Mouse (Mus musculus) CH12.LX (cell line): ENCODE measurements around the gene Ehd2. TPM values are rescaled to one million over a fixed set of nuclear protein-coding genes. Genes with fewer than 3 reads are reported as not detected.

ENCODE experiments used
- DNase-seq: peaks from one replicate; pipeline ENCODE4 v3.0.0-alpha.2; 2013; ENCODE audit errors: extremely low read depth
- H3K27ac ChIP-seq: 2 replicates; pipeline ENCODE4 v1.5.1; 2012; ENCODE audit warnings: low read depth, mild to moderate bottlenecking, control low read depth, moderate library complexity; ENCODE audit not compliant: insufficient read depth
- H3K27me3 ChIP-seq: replicated peaks from 2 replicates; pipeline ENCODE3; 2012; ENCODE audit warnings: inconsistent platforms
- H3K36me3 ChIP-seq, 2 experiments: replicated peaks in 1 of 2; 2 replicates each; pipeline versions ENCODE3 to v1.6.1; 2012; ENCODE audit warnings: inconsistent platforms in 1 of 2, low read length in 1 of 2, mild to moderate bottlenecking in 1 of 2, mixed read lengths in 1 of 2, moderate library complexity in 1 of 2; ENCODE audit not compliant: control insufficient read depth in 1 of 2, insufficient read depth in 1 of 2
- H3K4me1 ChIP-seq, 2 experiments: 2 replicates each; pipeline ENCODE4 v1.6.1; 2012; ENCODE audit warnings: inconsistent platforms in 1 of 2, moderate library complexity in 1 of 2; ENCODE audit not compliant: insufficient read depth in 2 of 2, control insufficient read depth in 1 of 2
- H3K4me2 ChIP-seq: 2 replicates; pipeline ENCODE4 v1.6.1; 2012; ENCODE audit warnings: low read depth, mild to moderate bottlenecking, control low read depth; ENCODE audit not compliant: poor library complexity, insufficient read depth, severe bottlenecking
- H3K4me3 ChIP-seq, 3 experiments: fragments of 150-350 bp in 1 of 3; sonication (generic) in 1 of 3; replicated peaks in 1 of 3; 2 replicates each; pipeline versions ENCODE3 to v1.5.1; 2011 to 2012; ENCODE audit warnings: low read depth in 2 of 3, low read length in 2 of 3, mild to moderate bottlenecking in 2 of 3, moderate library complexity in 2 of 3, control low read depth in 1 of 3, improper control_type of control experiment in 1 of 3, inconsistent platforms in 1 of 3, mixed read lengths in 1 of 3; ENCODE audit not compliant: poor library complexity in 1 of 3
- H3K79me2 ChIP-seq: replicated peaks from 2 replicates; pipeline ENCODE4 v1.6.1; 2012; ENCODE audit warnings: mild to moderate bottlenecking, moderate library complexity; ENCODE audit not compliant: control insufficient read depth, poor library complexity, insufficient read depth, severe bottlenecking; ENCODE audit errors: extremely low read depth
- H3K9ac ChIP-seq: 2 replicates; pipeline ENCODE4 v1.6.1; 2012; ENCODE audit warnings: low read depth, mild to moderate bottlenecking, control low read depth, moderate library complexity; ENCODE audit not compliant: insufficient read depth
- H3K9me3 ChIP-seq: replicated peaks from 2 replicates; pipeline ENCODE3; 2012; ENCODE audit warnings: low read length, inconsistent platforms, mixed read lengths
- BHLHE40 ChIP-seq: IDR thresholded peaks from 2 replicates; pipeline ENCODE4 v1.6.1; 2011; ENCODE audit warnings: mild to moderate bottlenecking, low read depth, low read length, improper control_type of control experiment
- CHD2 ChIP-seq: IDR thresholded peaks from 2 replicates; pipeline ENCODE4 v1.6.1; 2011; ENCODE audit warnings: low read length, improper control_type of control experiment
- E2F4 ChIP-seq: IDR thresholded peaks from 2 replicates; pipeline ENCODE4 v1.6.1; 2011; ENCODE audit warnings: low read depth, low read length, improper control_type of control experiment; ENCODE audit not compliant: insufficient replicate concordance
- EP300 ChIP-seq: IDR thresholded peaks from 2 replicates; pipeline ENCODE4 v1.6.1; 2011; ENCODE audit warnings: low read length, improper control_type of control experiment
- ETS1 ChIP-seq: conservative IDR thresholded peaks from 2 replicates; pipeline ENCODE4 v1.6.1; 2012; ENCODE audit warnings: low read depth, mild to moderate bottlenecking, inconsistent platforms, low read length, improper control_type of control experiment, moderate library complexity
- JUN ChIP-seq: IDR thresholded peaks from 2 replicates; pipeline ENCODE4 v1.6.1; 2011; ENCODE audit warnings: low read depth, mild to moderate bottlenecking, low read length, improper control_type of control experiment, moderate library complexity; ENCODE audit not compliant: insufficient read depth
- JUND ChIP-seq: conservative IDR thresholded peaks from 2 replicates; pipeline ENCODE4 v1.6.1; 2011; ENCODE audit warnings: low read depth, low read length, improper control_type of control experiment
- KAT2A ChIP-seq: IDR thresholded peaks from 2 replicates; pipeline ENCODE4 v1.6.1; 2012; ENCODE audit warnings: low read length, improper control_type of control experiment, inconsistent platforms; ENCODE audit not compliant: insufficient replicate concordance
- MAZ ChIP-seq: IDR thresholded peaks from 2 replicates; pipeline ENCODE4 v1.6.1; 2012; ENCODE audit warnings: low read depth, mild to moderate bottlenecking, inconsistent platforms, low read length, improper control_type of control experiment, moderate library complexity
- NRF1 ChIP-seq: IDR thresholded peaks from 2 replicates; pipeline ENCODE4 v1.6.1; 2014; ENCODE audit warnings: low read depth, mild to moderate bottlenecking, inconsistent platforms, low read length, improper control_type of control experiment, moderate library complexity
- RAD21 ChIP-seq: IDR thresholded peaks from 2 replicates; pipeline ENCODE4 v1.6.1; 2011; ENCODE audit warnings: low read depth, mild to moderate bottlenecking, low read length, improper control_type of control experiment, moderate library complexity
- RCOR1 ChIP-seq: conservative IDR thresholded peaks from 2 replicates; pipeline ENCODE4 v1.6.1; 2012; ENCODE audit warnings: low read depth, mild to moderate bottlenecking, inconsistent platforms, low read length, improper control_type of control experiment
- TCF12 ChIP-seq: IDR thresholded peaks from 2 replicates; pipeline ENCODE4 v1.6.1; 2014; ENCODE audit warnings: low read depth, mild to moderate bottlenecking, inconsistent platforms, low read length, improper control_type of control experiment
- ZC3H11A ChIP-seq: IDR thresholded peaks from 2 replicates; pipeline ENCODE4 v1.6.1; 2012; ENCODE audit warnings: low read depth, mild to moderate bottlenecking, inconsistent platforms, low read length, improper control_type of control experiment
- ZNF384 ChIP-seq: IDR thresholded peaks from 2 replicates; pipeline ENCODE4 v1.6.1; 2012; ENCODE audit warnings: low read depth, low read length, improper control_type of control experiment, inconsistent platforms
- dilution Hi-C: fragments of 300-500 bp; cut with MboI; formaldehyde crosslinking; loops from 2 replicates; pipeline ENCODE4 v1.14.3; 2020; ENCODE audit warnings: low sequenced_read_pairs; ENCODE audit not compliant: extremely low pct_unique_long_range_greater_than_20kb, extremely low pct_ligation_motif_present
- in situ Hi-C: fragments of 300-500 bp; cut with MboI; formaldehyde crosslinking; loops from 3 replicates; pipeline ENCODE4 v1.14.3; 2019; ENCODE audit warnings: low sequenced_read_pairs, low pct_ligation_motif_present, low pct_unique_long_range_greater_than_20kb, mixed read lengths
- polyA plus RNA-seq: library from polyadenylated mRNA; unstranded; fragments of >175 nt; gene quantifications from 2 replicates; pipeline ENCODE4 v1.2.1, GENCODE M21; 2012; ENCODE audit warnings: low read depth; ENCODE audit not compliant: insufficient read length
- total RNA-seq, 2 experiments: library from RNA; depleted of rRNA; stranded (reverse); fragments of 300-350 nt in 1 of 2; fragments of >200 nt in 1 of 2; gene quantifications; 2 replicates each; pipeline ENCODE4 v1.2.3; 2012 to 2014

Ehd2 gene
- total and polyA plus RNA-seq, 3 experiments: 1.2 to 7.0 (median 5.2) TPM

DNA sequence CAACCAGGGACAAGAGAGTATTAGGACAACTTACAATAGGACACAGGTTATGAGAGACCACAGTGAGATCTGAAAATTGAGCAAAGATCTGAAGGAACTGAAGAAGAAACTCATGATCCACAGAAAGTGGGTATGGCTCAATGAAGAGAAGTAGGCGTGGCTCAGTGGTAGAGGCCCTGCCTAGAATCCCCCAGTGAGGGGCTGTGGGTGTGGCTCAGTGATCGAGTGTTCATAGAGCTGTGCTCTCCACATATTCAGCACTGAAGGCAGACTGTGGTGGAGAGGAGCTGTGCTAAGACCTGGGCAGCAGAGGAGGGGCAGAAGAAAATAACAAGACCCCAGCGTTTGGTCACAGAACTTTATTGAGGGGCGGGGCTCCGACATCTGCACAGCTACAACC is 29.9 kb downstream of the Ehd2 start:
- no peak for TF ChIP-seq RCOR1
- no peak for TF ChIP-seq KAT2A
- no peak for TF ChIP-seq CHD2
- TF ChIP-seq ZNF384: no peak
- no peak for TF ChIP-seq RAD21
- TF ChIP-seq NRF1: no peak
- DNase-seq: no peak
- Histone ChIP-seq H3K4me1 (no peaks in the 10 kb centered on the region), H3K27ac (no peak overlapping the region), H3K27me3 (no peaks in the 10 kb centered on the region), H3K9me3 (no peaks in the 10 kb centered on the region), H3K9ac (no peak overlapping the region), H3K79me2 (no peaks in the 10 kb centered on the region), H3K36me3 (peaks cover 53 to 73% of the 10 kb centered on the region in 2 experiments), H3K4me3 (no peak overlapping the region), H3K4me2 (no peak overlapping the region)
- in situ Hi-C loops: loop anchor here (25.0 kb wide), 1 partner anchor 850 kb away; the partner anchor contains the start of gene Slc1a5
- dilution Hi-C loops: no loop called here

DNA sequence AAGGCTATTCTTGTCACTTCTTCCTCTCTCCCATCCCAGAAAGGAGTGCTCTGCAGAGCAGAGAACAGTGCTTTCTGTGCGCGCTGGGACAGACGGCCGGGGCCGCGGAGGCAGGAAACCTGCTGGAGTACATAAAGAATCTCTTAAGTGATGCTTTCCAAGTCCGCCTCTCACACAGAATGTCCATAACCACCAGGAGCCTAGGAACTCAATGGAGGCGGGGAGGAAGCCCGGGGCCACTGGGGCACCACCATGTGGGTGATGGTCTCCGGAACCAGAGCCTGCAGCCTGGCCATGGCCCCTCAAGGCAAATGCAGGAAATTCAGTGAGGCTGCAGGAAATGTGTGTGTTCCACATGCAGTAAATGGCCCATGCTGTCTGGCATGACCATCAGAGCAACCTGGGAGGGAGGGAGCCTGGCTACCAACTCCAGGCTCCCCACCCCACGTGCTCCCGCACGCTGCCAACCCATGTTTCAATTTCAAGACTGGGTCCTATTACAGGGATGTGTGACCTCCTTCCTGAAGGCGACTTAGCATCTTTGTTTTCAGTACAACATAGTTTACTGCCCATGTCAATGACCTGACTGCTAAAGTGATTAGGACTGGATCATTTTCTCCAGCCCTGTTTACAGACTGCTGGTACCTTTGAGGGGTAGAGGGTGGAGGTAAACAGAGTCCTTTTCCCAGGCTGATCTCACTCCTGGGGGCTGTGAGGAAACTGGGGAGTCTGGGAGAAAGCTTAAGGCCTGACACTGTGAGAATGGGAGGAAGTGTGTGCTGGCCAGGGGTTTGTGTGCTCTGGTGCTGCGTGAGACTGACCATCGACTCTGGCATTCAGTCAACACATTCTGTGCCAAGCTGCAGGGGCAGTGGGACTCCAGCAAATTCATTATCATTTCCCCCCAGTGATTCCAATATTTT is 33.7 kb downstream of the Ehd2 start:
- Histone ChIP-seq H3K4me3 (no peak overlapping the region), H3K4me1 (peaks cover 0 to 4% of the 10 kb centered on the region in 2 experiments; a peak in 1 of 4 replicates), H3K9me3 (no peaks in the 10 kb centered on the region), H3K79me2 (no peaks in the 10 kb centered on the region), H3K27ac (no peak overlapping the region), H3K27me3 (no peaks in the 10 kb centered on the region), H3K36me3 (peaks cover 16 to 35% of the 10 kb centered on the region in 2 experiments), H3K9ac (no peak overlapping the region), H3K4me2 (no peak overlapping the region)
- in situ Hi-C loops (loop anchor here (25.0 kb wide), 1 partner anchor 854 kb away; the partner anchor contains the start of gene Slc1a5), dilution Hi-C loops (no loop called here)
- no peak for DNase-seq
- no peak for TF ChIP-seq E2F4
- TF ChIP-seq BHLHE40: no peak
- no peak for TF ChIP-seq CHD2
- no peak for TF ChIP-seq ZC3H11A
- TF ChIP-seq TCF12: no peak
- no peak for TF ChIP-seq ETS1
- TF ChIP-seq EP300: no peak
- TF ChIP-seq MAZ: no peak
- TF ChIP-seq JUN: no peak
- TF ChIP-seq JUND: no peak
